In genomic region chr1:52102795-52103194, GRCm38 (mm10) we compare ENCODE assay signal across 28 mouse cellular contexts.
"Had no signal": no experiment of that assay in that cellular context is flagged by ENCODE, and none has a peak within 500 bp of the region (broad histone marks: within the 10 kb centered on the region; RNA-seq: fewer than 3 reads in every experiment).

No protein-coding gene starts in this region.

- H3K4me1 ChIP-seq: embryonic facial prominence, embryonic 10.5 days; embryonic facial prominence, embryonic 12.5 days; embryonic facial prominence, embryonic 13.5 days; embryonic facial prominence, embryonic 15.5 days; forebrain, embryonic 10.5 days; forebrain, embryonic 12.5 days; forebrain, embryonic 13.5 days; forebrain, embryonic 15.5 days had no signal

- H3K27me3 ChIP-seq: embryonic facial prominence, embryonic 12.5 days; embryonic facial prominence, embryonic 13.5 days; embryonic facial prominence, embryonic 15.5 days; forebrain, embryonic 12.5 days; forebrain, embryonic 13.5 days; forebrain, embryonic 15.5 days had no signal

- DNase-seq: cerebellum, adult 2 months; cerebellum, adult 8-10 months; cerebellum, adult 9-10 months; cerebellum, adult 9-11 months; cerebellum, postnatal 10 days; cerebellum, postnatal 14 days; cerebellum, postnatal 25 days; cerebellum, postnatal 36 days; embryo, embryonic 11 days; forebrain, postnatal 0 days; gastrocnemius, adult 2 months; gastrocnemius, postnatal 10 days; gastrocnemius, postnatal 14 days; gastrocnemius, postnatal 25 days; gastrocnemius, postnatal 36 days; heart, adult 11 months; heart, adult 18-20 months had no signal

- H3K9ac ChIP-seq: embryonic facial prominence, embryonic 12.5 days; embryonic facial prominence, embryonic 13.5 days; embryonic facial prominence, embryonic 15.5 days; forebrain, embryonic 12.5 days; forebrain, embryonic 13.5 days; forebrain, embryonic 15.5 days; forebrain, postnatal 0 days had no signal

- H3K4me2 ChIP-seq: embryonic facial prominence, embryonic 12.5 days; embryonic facial prominence, embryonic 13.5 days; embryonic facial prominence, embryonic 15.5 days; forebrain, embryonic 12.5 days; forebrain, embryonic 13.5 days; forebrain, embryonic 15.5 days had no signal

- H3K27ac ChIP-seq: embryonic facial prominence, embryonic 10.5 days; embryonic facial prominence, embryonic 12.5 days; embryonic facial prominence, embryonic 13.5 days; embryonic facial prominence, embryonic 15.5 days; forebrain, embryonic 10.5 days; forebrain, embryonic 12.5 days; forebrain, embryonic 13.5 days; forebrain, embryonic 15.5 days; gastrocnemius, adult 2 months had no signal

- H3K9me3 ChIP-seq: embryonic facial prominence, embryonic 10.5 days; embryonic facial prominence, embryonic 12.5 days; embryonic facial prominence, embryonic 13.5 days; embryonic facial prominence, embryonic 15.5 days; forebrain, embryonic 10.5 days; forebrain, embryonic 12.5 days; forebrain, embryonic 13.5 days; forebrain, embryonic 15.5 days had no signal

- ATAC-seq: forebrain, embryonic 13.5 days; forebrain, embryonic 14.5 days; forebrain, embryonic 15.5 days; forebrain, embryonic 16.5 days; forebrain, postnatal 0 days had no signal

- H3K4me3 ChIP-seq: embryonic facial prominence, embryonic 10.5 days; embryonic facial prominence, embryonic 12.5 days; embryonic facial prominence, embryonic 13.5 days; embryonic facial prominence, embryonic 15.5 days; erythroblast, embryonic 14.5 days; forebrain, embryonic 10.5 days; forebrain, embryonic 12.5 days; forebrain, embryonic 13.5 days; forebrain, embryonic 15.5 days; gastrocnemius, adult 2 months had no signal

- H3K36me3 ChIP-seq: embryonic facial prominence, embryonic 10.5 days; embryonic facial prominence, embryonic 12.5 days; embryonic facial prominence, embryonic 13.5 days; embryonic facial prominence, embryonic 15.5 days; forebrain, embryonic 10.5 days; forebrain, embryonic 12.5 days; forebrain, embryonic 15.5 days had no signal
